Mouse (Mus musculus) heart, embryonic 10.5 days (tissue): ENCODE results near the gene Rhov. TPM values are rescaled to one million over a fixed set of nuclear protein-coding genes. Genes with fewer than 3 reads are reported as not detected.

Experiments used
- DNase-seq: peaks from one replicate; pipeline ENCODE4 v3.0.0-alpha.2; 2017; ENCODE audit warnings: low spot score
- H3K27ac ChIP-seq: fragments of 300-500 bp; sonication (generic); 2 replicates; pipeline ENCODE4 v1.5.1; 2016; ENCODE audit warnings: mild to moderate bottlenecking
- H3K27me3 ChIP-seq: fragments of 300-500 bp; sonication (generic); 2 replicates; pipeline ENCODE4 v1.6.1; 2016; ENCODE audit warnings: mild to moderate bottlenecking; ENCODE audit not compliant: poor library complexity, insufficient read depth, severe bottlenecking
- H3K36me3 ChIP-seq: fragments of 300-500 bp; sonication (generic); 2 replicates; pipeline ENCODE4 v1.6.1; 2016; ENCODE audit warnings: mild to moderate bottlenecking, moderate library complexity
- H3K4me1 ChIP-seq: fragments of 300-500 bp; sonication (generic); 2 replicates; pipeline ENCODE4 v1.6.1; 2016; ENCODE audit warnings: mild to moderate bottlenecking
- H3K4me3 ChIP-seq: fragments of 300-500 bp; sonication (generic); 2 replicates; pipeline ENCODE4 v1.5.1; 2016; ENCODE audit warnings: mild to moderate bottlenecking, moderate library complexity
- H3K9me3 ChIP-seq: fragments of 300-500 bp; sonication (generic); 2 replicates; pipeline ENCODE4 v1.6.1; 2016; ENCODE audit warnings: mild to moderate bottlenecking, moderate library complexity
- WGBS: fragments of 180-500 bp; shearing (Covaris S2); methylation state at CpG from one replicate; pipeline ENCODE4 v1.1.7; 2016; 5-methylcytosine and 5-hydroxymethylcytosine counted together
- polyA plus RNA-seq: library from polyadenylated mRNA; unstranded; fragments of >200 nt; fragmentation: Nextera tagmentation; extraction: Ambion mirVana; gene quantifications from 2 replicates; pipeline ENCODE4 v1.2.1, GENCODE M21; 2016

Rhov gene
- polyA plus RNA-seq, 1 experiment from 2014 or later, result 0.39 TPM

- H3K4me3 ChIP-seq, result peak overlapping the region; percentile 48
- DNase-seq, result peak; percentile 94
- peaks cover 43% of the 10 kb centered on the region for H3K36me3 ChIP-seq
- no peaks in the 10 kb centered on the region for H3K9me3 ChIP-seq
- 3% methylated on average over 15 of the region's 15 CpGs for WGBS
- H3K4me1 ChIP-seq, result peaks cover 45% of the 10 kb centered on the region
- peak overlapping the region; percentile 86 for H3K27ac ChIP-seq
- no peaks in the 10 kb centered on the region for H3K27me3 ChIP-seq
Observed at GRCm38 (mm10) chr2:119299981-119300818, 29.1 kb upstream of the Rhov start.

- H3K36me3 ChIP-seq, result peaks cover 56% of the 10 kb centered on the region
- 88% methylated on average over 2 of the region's 2 CpGs for WGBS
- H3K27ac ChIP-seq, result peak overlapping the region; percentile 56; the same call in 1 of the 2 replicates
- peaks cover 31% of the 10 kb centered on the region for H3K4me1 ChIP-seq
- no peaks in the 10 kb centered on the region for H3K27me3 ChIP-seq
- H3K4me3 ChIP-seq, result no peak overlapping the region
- no peaks in the 10 kb centered on the region for H3K9me3 ChIP-seq
- DNase-seq, result no peak
Observed at GRCm38 (mm10) chr2:119298839-119299238, 27.8 kb upstream of the Rhov start.

- Histone ChIP-seq H3K9me3 (no peaks in the 10 kb centered on the region), H3K27me3 (no peaks in the 10 kb centered on the region), H3K4me1 (peaks cover 29% of the 10 kb centered on the region), H3K36me3 (peaks cover 61% of the 10 kb centered on the region), H3K27ac (no peak overlapping the region), H3K4me3 (no peak overlapping the region)
- peak; percentile 77 for DNase-seq
- WGBS, result 45% methylated on average over 5 of the region's 5 CpGs
Observed at GRCm38 (mm10) chr2:119298330-119298729, 27.3 kb upstream of the Rhov start.

- Histone ChIP-seq H3K36me3 (peaks cover 70% of the 10 kb centered on the region), H3K4me1 (peaks cover 23% of the 10 kb centered on the region), H3K27me3 (no peaks in the 10 kb centered on the region), H3K27ac (no peak overlapping the region), H3K4me3 (no peak overlapping the region), H3K9me3 (no peaks in the 10 kb centered on the region)
- peak; percentile 73 for DNase-seq
- WGBS, result 92% methylated on average over 19 of the region's 19 CpGs
Observed at GRCm38 (mm10) chr2:119297506-119297905, 26.4 kb upstream of the Rhov start.

- DNase-seq, result peak; percentile 72
- 93% methylated on average over 12 of the region's 12 CpGs for WGBS
- Histone ChIP-seq H3K9me3 (no peaks in the 10 kb centered on the region), H3K27ac (no peak overlapping the region), H3K27me3 (no peaks in the 10 kb centered on the region), H3K4me3 (no peak overlapping the region), H3K4me1 (peaks cover 23% of the 10 kb centered on the region), H3K36me3 (peaks cover 77% of the 10 kb centered on the region)
Observed at GRCm38 (mm10) chr2:119296756-119297155, 25.7 kb upstream of the Rhov start.

GRCm38 (mm10) chr2:119294411-119294810 is 23.3 kb upstream of the Rhov start:
- no peak for DNase-seq
- peaks cover 88% of the 10 kb centered on the region for H3K36me3 ChIP-seq
- H3K9me3 ChIP-seq, result no peaks in the 10 kb centered on the region
- 89% methylated on average over 18 of the region's 18 CpGs for WGBS
- no peak overlapping the region for H3K4me3 ChIP-seq
- H3K27me3 ChIP-seq, result no peaks in the 10 kb centered on the region
- H3K4me1 ChIP-seq, result peaks cover 13% of the 10 kb centered on the region
- no peak overlapping the region for H3K27ac ChIP-seq

- Histone ChIP-seq H3K27me3 (no peaks in the 10 kb centered on the region), H3K9me3 (no peaks in the 10 kb centered on the region)
Observed at GRCm38 (mm10) chr2:119293776-119294390, 22.8 kb upstream of the Rhov start.

GRCm38 (mm10) chr2:119293311-119293710 is 22.2 kb upstream of the Rhov start:
- H3K36me3 ChIP-seq, result peaks cover 78% of the 10 kb centered on the region
- no peak overlapping the region for H3K27ac ChIP-seq
- peaks cover 16% of the 10 kb centered on the region for H3K4me1 ChIP-seq
- WGBS, result 90% methylated on average over 17 of the region's 17 CpGs
- DNase-seq, result no peak
- no peaks in the 10 kb centered on the region for H3K9me3 ChIP-seq
- H3K27me3 ChIP-seq, result no peaks in the 10 kb centered on the region
- H3K4me3 ChIP-seq, result no peak overlapping the region

More at GRCm38 (mm10) chr2:119293776-119294390, 22.8 kb upstream of the Rhov start:
- no peak for DNase-seq
- WGBS, result 88% methylated on average over 34 of the region's 34 CpGs
- peaks cover 82% of the 10 kb centered on the region for H3K36me3 ChIP-seq
- H3K27ac ChIP-seq, result no peak overlapping the region
- H3K4me3 ChIP-seq, result no peak overlapping the region
- peaks cover 16% of the 10 kb centered on the region for H3K4me1 ChIP-seq

GRCm38 (mm10) chr2:119292852-119293251 is 21.8 kb upstream of the Rhov start:
- H3K27ac ChIP-seq, result no peak overlapping the region
- DNase-seq, result no peak
- peaks cover 16% of the 10 kb centered on the region for H3K4me1 ChIP-seq
- H3K4me3 ChIP-seq, result no peak overlapping the region
- WGBS, result 90% methylated on average over 17 of the region's 17 CpGs
- H3K9me3 ChIP-seq, result no peaks in the 10 kb centered on the region
- H3K27me3 ChIP-seq, result no peaks in the 10 kb centered on the region
- H3K36me3 ChIP-seq, result peaks cover 73% of the 10 kb centered on the region

GRCm38 (mm10) chr2:119292281-119292680 is 21.2 kb upstream of the Rhov start:
- Histone ChIP-seq H3K4me1 (peaks cover 16% of the 10 kb centered on the region), H3K27me3 (no peaks in the 10 kb centered on the region), H3K9me3 (no peaks in the 10 kb centered on the region), H3K4me3 (no peak overlapping the region), H3K36me3 (peaks cover 68% of the 10 kb centered on the region), H3K27ac (no peak overlapping the region)
- WGBS, result 88% methylated on average over 5 of the region's 5 CpGs
- no peak for DNase-seq

- Histone ChIP-seq H3K36me3 (peaks cover 41% of the 10 kb centered on the region), H3K4me1 (peaks cover 16% of the 10 kb centered on the region), H3K4me3 (peak overlapping the region; percentile 83), H3K27me3 (no peaks in the 10 kb centered on the region), H3K9me3 (no peaks in the 10 kb centered on the region), H3K27ac (peak overlapping the region; percentile 80)
- no peak for DNase-seq
- 2% methylated on average over 11 of the region's 11 CpGs for WGBS
Observed at GRCm38 (mm10) chr2:119289014-119289416, 17.9 kb upstream of the Rhov start.

GRCm38 (mm10) chr2:119288270-119288882 is 17.3 kb upstream of the Rhov start, which contains the start of gene Vps18:
Vps18 (plus strand) TSS chr2:119288740.
- WGBS, result 1% methylated on average over 31 of the region's 31 CpGs
- H3K36me3 ChIP-seq, result peaks cover 35% of the 10 kb centered on the region

GRCm38 (mm10) chr2:119287372-119287771 is 16.3 kb upstream of the Rhov start:
- peaks cover 16% of the 10 kb centered on the region for H3K4me1 ChIP-seq
- no peak for DNase-seq
- H3K9me3 ChIP-seq, result no peaks in the 10 kb centered on the region
- WGBS, result 87% methylated on average over 5 of the region's 5 CpGs
- H3K4me3 ChIP-seq, result no peak overlapping the region
- H3K36me3 ChIP-seq, result peaks cover 25% of the 10 kb centered on the region
- no peak overlapping the region for H3K27ac ChIP-seq
- H3K27me3 ChIP-seq, result no peaks in the 10 kb centered on the region

More at GRCm38 (mm10) chr2:119288270-119288882, 17.3 kb upstream of the Rhov start, which contains the start of gene Vps18:
- no peaks in the 10 kb centered on the region for H3K27me3 ChIP-seq
- DNase-seq, result peak; percentile 99
- no peaks in the 10 kb centered on the region for H3K9me3 ChIP-seq
- H3K27ac ChIP-seq, result peak within 1 kb of the TSS; percentile 80
- H3K4me1 ChIP-seq, result peaks cover 16% of the 10 kb centered on the region
- peak within 1 kb of the TSS; percentile 83 for H3K4me3 ChIP-seq
